Mouse (Mus musculus) left cerebral cortex, adult 9 months (tissue): ENCODE measurements at regions not wholly inside any gene's neighbourhood (a gene's known extent, or its start where the extent isn't known, plus 50 kb on each side); places are given as distances from the start of the nearest gene placed in this dataset.

Source experiments
- DNase-seq, 2 experiments: peaks; one replicate each; pipeline ENCODE4 v3.0.0; 2022; ENCODE audit warnings: low spot score in 2 of 2

DNA sequence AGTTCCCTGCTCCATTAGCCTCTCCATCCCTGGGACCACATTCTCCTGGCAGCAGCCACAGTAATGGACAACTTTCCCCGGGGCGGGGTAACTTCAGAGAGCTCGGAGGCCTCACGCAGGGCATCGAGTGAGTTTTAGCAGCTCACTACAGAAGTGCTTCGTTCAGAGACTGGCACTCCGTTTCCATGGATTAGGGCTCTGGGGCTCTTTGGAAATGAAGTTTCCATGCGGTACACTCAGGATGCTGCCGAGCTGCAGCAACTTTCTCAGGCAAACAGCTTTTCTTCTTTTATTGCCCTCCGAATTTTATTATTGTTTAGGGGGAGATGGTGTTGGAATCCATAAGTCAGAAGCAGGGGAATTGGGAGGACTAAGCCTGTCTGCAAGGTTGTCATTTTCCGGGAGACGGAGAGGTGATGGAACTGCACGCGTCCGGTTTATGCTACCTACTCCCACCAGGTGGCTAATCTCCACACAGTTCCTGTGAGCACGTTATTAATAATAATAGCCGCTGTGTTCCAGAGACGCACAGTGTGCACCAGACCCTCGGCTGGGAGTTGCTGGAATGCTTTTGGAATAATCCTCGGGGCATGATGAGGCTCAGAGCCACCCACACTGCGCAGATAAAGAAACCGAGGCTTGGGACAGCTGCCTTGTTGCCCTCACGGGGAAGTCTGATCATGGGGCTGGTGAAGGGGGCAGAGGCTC lies 460.4 kb upstream of the 3110018I06Rik start:
- DNase-seq: no peak

DNA sequence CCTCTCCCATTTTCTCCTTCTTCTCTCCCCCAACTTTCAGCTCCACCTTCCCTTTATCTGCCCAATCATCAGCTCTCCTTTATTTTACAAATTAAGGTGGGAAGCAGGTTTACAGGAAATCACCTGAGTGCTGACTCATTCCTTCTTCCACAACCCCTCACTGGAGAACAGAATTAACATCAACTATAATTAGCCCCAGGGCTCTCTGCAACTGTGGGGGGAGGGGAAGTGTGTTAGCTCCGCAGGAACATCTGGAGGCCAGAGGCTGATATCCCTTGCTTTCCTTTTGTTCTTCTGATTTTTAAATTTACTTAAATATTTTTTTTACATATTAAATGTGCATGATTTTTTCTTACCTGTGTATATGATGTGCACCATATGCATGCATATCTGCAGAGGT lies 459.4 kb upstream of the 3110018I06Rik start:
- DNase-seq: no peak

DNA sequence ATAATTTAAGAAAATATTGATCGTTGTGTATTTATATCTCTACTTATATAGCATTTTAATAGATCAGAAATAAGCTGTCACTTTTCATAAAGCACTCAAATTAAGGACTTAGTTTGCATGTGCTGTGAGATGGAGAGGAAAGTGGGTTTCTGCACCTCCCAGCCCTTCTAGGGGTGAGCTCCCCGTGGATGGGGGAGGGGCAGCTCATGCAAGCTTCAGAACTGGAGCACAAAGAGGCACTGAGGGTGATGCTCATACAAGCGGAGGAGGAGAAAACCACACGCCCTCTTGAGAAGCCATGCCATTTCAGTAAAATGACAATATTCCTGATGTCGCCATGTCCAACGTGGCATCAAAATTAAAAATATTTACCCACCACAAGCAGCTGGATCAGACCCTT lies 452.1 kb upstream of the 3110018I06Rik start:
- DNase-seq: no peak

DNA sequence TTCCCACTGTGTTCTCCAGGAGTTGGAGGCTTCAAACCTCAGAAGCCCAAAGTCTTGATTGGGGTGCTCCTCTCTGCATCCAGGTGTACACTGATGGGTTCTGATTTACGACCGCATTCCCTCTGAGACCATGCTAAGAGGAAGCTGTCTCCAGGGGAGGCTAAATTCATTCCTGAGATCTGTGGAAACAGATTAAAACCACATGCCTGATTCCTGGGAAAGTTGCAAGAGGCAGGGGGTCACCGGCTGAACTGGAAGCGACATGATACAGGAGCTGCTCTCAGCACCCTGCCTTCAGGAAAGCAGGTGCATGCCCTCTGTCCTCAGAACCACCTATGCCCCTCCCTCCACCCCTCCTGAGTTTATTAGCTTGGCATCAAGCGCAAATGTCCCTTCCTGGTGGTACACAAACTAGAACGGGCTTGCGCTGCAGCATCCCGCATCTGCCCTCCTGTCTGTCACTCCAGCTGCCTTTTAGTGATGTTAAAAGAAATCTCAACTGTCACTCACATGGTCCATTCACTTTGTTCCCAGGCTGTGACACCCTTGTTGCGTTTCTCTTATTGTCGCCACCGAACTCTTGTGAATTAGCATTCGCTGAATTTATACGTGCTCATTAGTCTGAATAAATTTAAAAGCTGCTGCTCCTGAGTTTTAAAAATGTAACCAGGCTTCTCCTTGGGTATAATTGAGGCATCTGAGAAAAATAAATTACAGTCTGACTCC lies 446.3 kb upstream of the 3110018I06Rik start:
- no peak for DNase-seq

DNA sequence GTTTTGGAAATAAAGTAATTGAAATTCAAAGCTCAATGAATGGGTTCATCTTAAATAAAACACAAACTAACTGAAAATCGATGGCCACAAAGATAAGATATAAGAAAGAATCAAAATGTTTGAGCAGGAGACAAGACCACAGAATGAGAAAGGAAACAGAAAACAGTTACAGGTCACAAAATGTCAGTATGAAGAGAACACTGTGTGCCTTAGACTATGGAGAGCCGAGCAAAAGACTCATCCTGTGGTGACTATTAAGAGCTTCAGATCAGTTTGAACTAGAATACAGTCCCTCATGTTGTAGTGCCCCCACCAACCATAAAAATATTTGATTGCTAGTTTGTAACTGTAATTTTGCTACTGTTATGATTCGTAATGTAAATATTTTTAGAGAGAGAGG lies 441.9 kb upstream of the 3110018I06Rik start:
- DNase-seq: no peak

DNA sequence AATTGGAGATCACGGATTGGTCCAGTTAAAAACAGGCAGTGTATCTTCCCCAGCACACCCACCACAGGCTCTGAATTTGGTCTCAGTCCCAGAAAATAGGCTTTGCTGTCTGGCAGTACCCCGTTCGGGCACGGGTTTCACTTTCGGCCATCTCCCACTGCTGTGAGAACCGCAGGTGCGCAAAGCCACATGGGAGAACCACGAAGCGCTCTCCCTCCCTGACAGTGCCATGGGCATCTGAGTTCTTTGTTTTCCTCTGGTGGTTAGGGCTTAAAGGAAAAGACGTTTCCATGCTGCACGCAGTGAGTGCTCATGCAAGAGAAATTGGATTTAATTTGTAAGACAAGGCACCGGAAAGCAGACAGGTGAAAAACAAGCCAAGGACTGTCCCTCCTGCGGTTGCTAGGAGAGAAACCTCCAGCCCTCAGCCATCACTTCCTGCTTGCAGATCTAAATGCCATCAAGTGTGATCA lies 441.3 kb upstream of the 3110018I06Rik start:
- DNase-seq: peak in 1 of 2 experiments; percentile 51

DNA sequence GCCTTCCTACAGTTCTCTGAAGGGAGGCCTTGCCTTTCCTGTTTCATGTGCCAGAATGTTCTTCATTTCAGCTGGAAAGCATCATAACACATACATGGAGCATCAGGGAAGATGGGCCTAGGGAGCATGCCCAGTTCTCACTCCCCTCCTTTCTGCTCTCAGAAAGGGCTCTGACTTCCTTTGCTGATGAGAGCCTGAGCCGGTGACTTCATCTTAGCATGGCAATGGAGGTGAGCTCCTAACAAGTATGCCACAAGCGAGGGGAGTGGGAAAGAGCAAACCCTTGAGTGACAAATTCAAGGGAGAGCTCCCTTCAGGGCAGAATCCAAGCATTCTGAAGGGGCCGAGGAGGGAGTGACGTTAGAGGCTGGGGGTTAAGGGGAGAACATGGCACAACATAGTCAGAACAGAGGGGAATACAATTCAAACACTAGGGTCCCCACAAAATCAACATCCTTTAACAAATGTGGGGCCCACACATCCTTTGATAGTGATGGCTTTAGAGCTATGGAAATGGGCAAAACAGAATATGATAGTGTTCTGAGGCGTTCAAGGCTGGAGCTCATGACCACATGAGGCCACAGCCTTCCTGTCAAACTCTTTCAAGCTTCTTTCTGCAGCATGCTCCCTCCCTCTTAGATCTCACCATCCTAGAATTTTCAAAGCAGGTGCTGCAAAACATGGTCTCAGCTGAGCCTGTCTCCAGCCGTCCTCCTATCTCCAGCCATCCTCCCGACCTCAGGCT lies 437.4 kb upstream of the 3110018I06Rik start:
- DNase-seq: no peak

DNA sequence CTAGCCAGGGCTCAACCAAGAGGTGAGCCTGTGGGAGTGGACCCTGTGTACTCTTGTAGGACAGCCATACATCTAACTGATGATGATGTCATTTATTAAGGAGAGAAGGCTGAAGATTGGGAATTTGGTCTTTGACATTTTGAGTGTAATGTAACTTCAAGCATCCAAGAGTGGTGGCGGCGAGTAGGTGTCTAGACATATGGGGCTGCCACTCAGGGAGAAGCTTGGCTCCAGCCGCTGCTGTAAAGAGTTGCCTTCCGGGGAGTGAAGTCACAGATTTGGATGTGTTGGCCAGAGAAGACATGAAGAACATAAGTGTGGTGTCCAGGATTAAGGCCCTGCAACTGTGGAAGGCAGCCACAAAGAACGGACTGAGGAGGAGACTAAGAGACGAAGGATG lies 436.3 kb upstream of the 3110018I06Rik start:
- DNase-seq: peak in 1 of 2 experiments; percentile 42

DNA sequence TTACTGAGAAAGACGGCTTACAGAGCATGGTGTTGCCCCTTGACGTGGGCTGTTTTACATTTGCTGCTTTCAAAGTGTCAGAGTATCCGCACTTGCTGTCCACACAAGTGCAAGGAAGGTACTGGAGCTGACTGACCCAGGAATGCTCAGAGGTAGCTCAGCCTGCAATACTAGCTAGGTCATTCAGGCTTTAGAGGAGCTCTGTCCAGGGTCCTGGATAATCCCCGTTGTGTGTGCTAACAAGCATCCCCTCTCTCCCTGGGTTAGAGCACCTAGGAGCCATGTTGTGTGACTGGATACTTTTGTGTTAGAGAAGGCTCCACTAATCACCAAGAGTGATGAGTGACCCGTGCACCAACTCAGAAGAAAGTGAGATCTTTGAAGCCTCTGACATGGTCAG lies 431.9 kb upstream of the 3110018I06Rik start:
- DNase-seq: no peak

DNA sequence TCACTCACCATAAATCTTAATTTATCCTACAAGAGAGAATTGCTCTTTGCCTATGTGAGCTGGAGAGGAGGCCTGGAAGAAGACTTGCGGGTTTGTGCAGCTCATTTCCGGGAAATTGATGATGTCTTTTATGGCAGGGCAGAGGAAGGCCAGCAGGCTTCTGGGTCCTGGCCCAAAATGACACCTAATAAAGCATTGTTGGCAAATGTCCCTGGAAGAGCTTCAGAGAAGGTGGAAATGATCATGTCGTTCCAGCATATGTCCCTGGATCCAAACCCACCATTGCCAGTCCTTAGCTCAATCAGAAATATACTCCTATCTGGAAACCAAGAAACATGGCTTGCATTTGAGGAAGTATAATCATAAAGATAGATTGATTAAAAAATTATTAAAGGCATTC lies 427.9 kb upstream of the 3110018I06Rik start:
- no peak for DNase-seq

DNA sequence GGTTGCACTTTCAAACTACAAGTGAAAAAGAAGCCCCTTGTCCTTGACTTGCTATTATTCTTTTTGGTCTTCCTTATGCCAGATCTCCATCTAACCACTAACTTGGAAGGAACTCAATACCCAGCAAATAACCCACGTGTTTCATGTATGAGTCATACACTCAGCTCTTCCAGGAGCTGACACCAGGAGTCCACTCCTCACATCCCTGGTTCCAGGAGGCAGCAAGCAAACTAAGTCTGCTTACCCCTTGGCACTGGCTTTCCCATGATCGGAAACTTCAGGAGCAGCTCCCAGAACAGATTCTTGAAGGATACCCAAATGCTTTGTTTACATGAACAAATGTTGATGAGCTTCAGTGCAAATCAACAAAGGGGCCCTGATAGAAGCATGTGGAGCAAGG lies 421.1 kb upstream of the 3110018I06Rik start:
- no peak for DNase-seq

DNA sequence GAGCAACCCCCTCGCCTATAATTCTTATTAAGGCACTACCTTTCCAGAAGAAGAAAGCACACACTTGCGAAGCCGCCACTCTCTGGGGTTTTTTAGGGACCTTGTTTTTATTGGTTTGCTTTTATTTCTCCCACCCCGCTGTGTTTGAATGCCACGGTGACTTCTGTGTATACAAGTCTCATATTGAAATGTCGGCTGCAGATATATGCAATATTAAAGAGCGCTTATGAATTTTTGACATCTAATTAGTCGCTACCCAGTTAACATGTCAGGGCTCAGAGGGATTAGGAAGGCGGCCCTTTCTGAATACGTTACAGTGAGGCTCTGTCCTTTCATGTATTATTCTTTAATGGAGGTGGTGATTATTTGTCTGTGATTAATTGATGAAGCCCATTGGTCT lies 405.9 kb upstream of the 3110018I06Rik start:
- no peak for DNase-seq

DNA sequence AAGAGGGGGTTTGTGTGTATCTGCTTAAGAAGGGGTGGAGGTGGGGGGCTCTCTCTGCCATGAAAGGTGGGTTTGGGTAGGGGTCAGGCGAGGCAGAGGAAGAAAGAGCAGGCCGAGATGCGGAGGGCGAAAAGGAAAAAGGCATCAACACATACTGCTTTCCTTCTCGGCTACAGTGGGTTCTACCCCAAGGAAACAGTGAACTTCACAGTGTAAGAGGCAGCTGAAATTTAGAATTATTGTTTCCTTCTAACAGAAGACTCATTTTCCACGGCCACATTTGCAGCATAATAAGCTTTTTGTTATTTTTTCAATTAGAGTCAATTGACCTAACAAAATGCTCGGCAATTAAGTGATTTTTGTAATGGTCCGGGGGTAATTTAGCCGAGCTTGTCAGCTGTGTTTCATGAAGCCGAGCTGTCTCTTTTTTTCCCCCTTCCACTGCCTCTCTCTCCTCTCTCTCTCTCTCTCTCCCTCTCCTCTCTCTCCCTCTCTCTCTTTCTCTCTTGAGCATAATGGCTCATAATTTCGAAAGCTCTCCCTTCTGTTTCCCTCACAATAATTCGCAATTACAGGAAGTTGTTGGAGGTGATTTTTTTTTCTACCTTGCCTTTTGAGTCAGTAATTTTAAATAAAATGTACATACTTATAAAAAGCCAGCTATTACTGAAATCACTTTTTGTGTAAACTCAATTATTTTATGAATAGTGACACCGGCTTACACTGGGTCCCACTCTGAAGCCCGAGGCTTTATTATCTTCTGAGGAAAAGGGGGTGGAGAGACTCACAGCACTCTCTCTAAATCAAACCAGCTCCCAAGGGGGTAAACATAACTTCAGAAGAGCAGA lies 403.1 kb upstream of the 3110018I06Rik start:
- no peak for DNase-seq

DNA sequence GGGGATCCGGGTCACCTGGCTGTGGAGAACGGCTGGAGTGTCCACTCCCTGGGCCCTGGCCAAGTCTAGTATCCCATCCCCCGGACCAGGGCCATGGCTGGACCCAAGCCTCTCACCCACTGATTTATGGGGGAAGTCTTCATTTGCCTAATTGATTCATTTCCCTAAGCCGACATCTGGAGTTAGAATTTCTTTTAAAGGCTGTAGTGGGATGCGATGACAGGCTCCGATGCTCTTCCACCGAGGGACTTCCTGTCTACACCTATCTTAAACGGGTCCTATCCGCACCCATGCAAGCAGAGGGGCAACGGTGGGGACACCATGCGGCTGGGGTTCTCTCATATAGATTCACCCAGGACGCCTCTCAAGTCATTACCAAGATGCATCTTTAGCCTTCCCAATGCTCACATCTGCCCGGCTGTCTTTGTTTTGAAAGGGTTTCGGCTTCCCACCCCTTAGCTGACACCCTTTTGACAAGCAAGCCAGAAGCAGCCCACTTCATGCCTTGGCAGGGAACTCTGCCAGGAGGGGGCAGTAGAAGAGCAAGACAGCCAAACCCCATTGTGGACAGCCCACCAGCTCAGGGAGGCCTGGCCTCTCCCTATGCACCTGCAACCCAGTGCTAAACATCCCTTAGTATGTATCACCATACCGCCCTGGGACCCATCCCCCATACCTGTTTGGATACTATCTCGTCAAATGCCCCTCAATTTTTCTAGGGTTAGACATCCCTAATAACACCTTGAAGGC lies 402.4 kb upstream of the 3110018I06Rik start:
- peak in 1 of 2 experiments; percentile 21 for DNase-seq

DNA sequence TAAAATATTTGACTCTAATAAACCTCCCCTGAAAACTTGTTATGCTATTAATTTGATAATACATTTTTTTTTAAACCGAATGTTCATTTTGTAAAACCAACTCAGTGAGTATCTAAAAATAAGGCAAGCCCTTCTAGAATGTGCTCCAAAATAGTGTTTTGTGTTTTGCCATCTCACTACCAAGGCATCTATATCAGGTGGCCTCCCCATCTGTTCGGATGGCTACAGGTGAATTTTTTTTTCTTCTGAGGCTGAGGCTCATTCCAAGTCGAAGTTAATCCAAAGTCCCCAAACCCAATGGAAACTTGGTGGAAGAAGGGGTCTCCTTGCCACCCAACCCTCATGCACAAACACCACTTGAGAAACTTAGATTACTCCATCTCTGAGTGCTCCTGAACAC lies 396.3 kb upstream of the 3110018I06Rik start:
- DNase-seq: no peak

DNA sequence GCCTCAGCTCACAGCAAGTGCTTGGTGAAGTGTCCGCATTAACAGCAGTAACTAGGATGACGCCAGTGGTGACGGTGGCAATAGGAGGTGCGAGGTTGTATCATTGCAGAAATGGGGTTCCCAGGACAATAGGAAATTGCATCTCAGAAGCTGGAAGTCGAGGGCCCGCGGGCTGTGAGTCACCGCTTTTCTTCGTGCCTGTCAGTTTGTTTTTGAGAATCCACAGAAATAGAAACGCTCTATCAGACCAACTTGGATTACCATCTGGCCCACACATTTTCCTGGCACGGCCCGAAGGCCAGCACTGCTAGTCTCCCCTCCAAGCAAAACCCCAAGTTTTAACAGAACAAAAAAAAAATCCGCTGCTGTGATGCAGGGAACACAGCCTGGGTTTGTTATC lies 395.1 kb upstream of the 3110018I06Rik start:
- DNase-seq: peak; percentile 33 to 59

DNA sequence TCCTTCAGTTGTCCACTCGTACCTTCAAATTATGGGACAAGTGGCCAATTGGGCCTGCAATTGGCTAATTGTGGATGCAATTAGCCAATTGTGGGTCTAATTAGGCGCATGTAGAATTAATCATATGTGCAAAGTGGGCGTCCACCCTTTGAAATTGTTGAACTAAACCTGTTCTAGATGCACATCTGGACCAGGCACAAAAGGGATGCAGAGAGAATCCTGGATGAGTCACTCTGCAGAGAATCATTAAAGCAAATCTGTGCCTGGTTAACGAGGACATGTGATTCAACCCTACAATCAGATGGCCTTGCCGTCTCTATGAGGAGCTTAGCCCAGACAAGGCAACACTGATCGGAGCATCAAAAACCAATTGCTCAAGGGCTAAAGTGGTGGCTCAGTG lies 393.0 kb upstream of the 3110018I06Rik start:
- DNase-seq: no peak

DNA sequence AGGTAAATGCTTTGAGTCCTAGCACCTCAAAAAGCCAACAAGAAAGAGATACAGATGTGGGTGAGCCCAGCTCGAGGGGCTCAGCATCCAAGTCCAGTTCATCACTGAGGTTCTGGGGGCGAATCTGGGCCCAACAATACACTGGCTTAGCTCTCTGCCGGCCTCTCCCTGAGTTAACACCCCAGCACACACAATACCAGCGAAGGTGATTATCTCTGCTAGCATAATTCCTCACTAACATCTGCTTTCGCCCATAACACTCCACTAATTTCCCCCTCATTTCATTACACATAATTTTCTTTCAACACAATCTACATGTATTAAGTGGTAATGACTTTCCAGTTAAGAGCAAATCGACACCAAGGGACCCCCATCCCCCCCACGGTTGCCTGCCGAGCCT lies 383.9 kb upstream of the 3110018I06Rik start:
- DNase-seq: no peak

DNA sequence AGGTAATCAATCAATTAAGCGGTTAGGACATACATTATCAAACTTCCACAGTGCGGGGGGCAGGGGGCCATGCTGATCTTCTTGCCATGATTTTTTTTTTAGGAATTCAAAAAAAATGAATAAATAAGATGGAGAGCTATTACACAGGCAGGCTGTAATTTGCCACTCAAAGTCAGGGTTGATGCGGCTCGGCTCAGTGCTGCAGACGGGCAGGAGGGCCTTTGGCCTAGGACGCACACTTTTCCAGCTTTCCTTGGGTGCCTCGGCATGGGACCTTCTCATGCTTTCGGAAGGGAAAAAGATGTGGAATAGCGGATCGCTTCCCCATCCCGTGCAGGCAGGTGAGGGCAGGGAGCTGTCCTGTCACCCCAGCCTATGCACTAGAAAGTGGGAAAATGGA lies 383.4 kb upstream of the 3110018I06Rik start:
- DNase-seq: no peak

DNA sequence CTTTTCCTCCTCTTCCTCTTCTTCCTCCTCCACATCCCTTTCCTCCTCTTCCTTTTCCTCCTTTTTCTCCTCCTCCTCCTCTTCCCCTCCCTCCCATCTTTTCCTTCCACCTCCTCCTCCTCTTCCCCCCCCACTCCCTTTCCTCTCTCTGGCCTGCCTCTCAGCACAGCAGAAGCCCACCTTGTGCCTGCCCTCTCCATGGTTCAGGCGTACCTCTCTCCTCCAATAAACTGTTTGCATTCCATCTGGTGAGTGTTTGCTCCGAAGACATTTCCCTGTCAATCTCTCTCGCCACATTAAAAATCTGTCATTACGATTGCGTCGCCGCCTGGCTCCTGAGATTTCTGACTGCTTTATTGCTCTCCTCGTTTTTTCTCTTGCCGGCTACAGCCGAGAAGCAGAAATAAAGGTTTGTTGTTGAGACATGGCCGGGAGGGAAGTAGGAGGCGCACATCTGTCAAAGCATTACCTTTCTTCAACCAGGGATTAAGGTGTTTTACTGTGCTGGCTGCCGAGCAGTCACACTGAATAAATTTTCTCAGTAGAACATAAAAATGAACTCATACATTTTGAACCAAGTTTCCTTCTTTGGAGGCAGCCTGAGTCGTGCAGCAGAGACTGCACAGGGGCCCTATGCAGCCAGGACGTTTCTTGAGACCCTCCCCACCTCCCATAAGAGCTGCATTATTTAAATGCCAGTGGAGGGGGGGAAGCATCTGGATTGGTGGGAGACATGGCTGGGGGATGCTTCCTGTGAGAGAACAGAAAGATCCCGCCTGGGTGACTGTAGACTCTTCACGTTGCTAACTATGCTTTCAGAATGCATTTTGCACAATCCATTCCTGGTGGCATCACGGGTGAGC lies 376.3 kb upstream of the 3110018I06Rik start:
- DNase-seq: peak; percentile 23 to 52
